Mouse (Mus musculus): Measurements from ENCODE around the gene Cyp39a1.

DNA sequence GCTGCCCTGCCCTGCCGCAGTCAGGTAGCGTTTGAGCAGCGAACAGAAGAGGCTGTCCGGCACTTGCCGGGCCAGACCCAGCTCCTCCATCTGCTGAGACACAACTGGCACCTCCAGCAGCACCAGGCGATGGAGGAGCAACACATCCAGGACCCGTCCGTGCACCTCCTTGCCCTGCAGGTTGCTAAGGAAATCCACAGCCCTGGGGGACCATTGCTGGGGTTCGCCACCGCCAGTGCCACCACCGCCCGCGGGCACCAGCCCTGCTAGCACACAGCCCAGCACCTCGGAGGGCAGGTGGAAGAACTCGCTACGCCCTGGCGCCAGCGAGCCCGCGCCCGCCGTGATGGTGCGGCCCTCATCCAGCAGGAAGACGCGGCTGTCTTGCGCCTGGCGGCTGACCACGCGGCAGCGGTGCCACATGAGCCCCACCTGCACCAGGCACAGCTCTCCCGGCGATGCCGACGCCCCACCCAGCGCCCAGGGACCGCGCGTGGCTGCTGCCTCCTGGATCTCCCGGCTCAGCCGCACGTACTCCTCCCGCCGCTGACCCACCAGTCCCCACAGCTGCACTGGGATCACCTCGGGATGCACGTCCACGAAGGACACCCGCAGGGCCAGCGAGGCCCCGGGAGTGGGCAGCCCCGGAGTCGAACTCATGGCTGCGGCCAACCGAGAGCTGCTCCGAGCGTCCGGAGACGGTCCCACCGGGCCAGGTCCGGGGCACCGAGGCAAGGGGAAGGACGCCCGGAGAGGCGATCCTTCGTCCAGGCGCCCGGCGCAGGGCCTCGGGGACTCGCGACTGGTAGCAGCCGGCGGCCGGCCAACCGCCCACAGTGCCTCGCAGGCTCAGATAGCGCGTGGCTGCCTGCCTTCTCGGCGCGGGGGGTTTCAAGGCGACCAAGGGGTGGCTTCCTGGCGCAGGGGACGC, 37.5 kb upstream of the Cyp39a1 start, which contains the start of gene Tdrd6:
- TF ChIP-seq CTCF (IDR thresholded peaks at IDR 0.05; ENCODE audit: borderline replicate concordance, extremely low read depth, insufficient read depth, insufficient read length) (no peak), POLR2A (IDR thresholded peaks at IDR 0.05; ENCODE audit: borderline replicate concordance, extremely low read depth, insufficient read depth, insufficient read length, poor library complexity, severe bottlenecking) (no peak)

All from brain, embryonic 14.5 days (tissue).